Mouse (Mus musculus) intestine, embryonic 14.5 days (tissue): ENCODE data around the gene Rbm3. TPM values are rescaled to one million over a fixed set of nuclear protein-coding genes. Genes with fewer than 3 reads are reported as not detected.

Experiments
- ATAC-seq: fragments of 200-750 bp; cut with Nextera tagmentation; replicated peaks from 2 replicates; pipeline ENCODE4 v1.8.0; 2017; ENCODE audit warnings: low read depth, moderate number of reproducible peaks, moderate TSS enrichment, moderate library complexity; ENCODE audit not compliant: low FRiP score, low TSS enrichment
- DNase-seq: peaks from one replicate; pipeline ENCODE4 v3.0.0-alpha.2; 2018; ENCODE audit warnings: low spot score
- H3K27ac ChIP-seq: fragments of 300-500 bp; sonication (generic); 2 replicates; pipeline ENCODE4 v1.5.1; 2014; ENCODE audit warnings: low read depth, mild to moderate bottlenecking, control low read depth
- H3K27me3 ChIP-seq: fragments of 300-500 bp; sonication (generic); replicated peaks from 2 replicates; pipeline ENCODE4 v1.6.1; 2014; ENCODE audit warnings: low read length, control low read depth; ENCODE audit not compliant: control insufficient read depth, insufficient read depth
- H3K36me3 ChIP-seq: fragments of 300-500 bp; sonication (generic); 2 replicates; pipeline ENCODE4 v1.6.1; 2014; ENCODE audit warnings: low read length, control low read depth; ENCODE audit not compliant: control insufficient read depth, insufficient read depth
- H3K4me1 ChIP-seq: fragments of 300-500 bp; sonication (generic); replicated peaks from 2 replicates; pipeline ENCODE4 v1.6.1; 2014; ENCODE audit warnings: low read length, control low read depth, mixed read lengths; ENCODE audit not compliant: control insufficient read depth, insufficient read depth
- H3K4me2 ChIP-seq: fragments of 300-500 bp; sonication (generic); 2 replicates; pipeline ENCODE4 v1.6.1; 2014; ENCODE audit warnings: low read length
- H3K4me3 ChIP-seq: fragments of 300-500 bp; sonication (generic); 2 replicates; pipeline ENCODE4 v1.5.1; 2014; ENCODE audit warnings: low read depth, low read length, control low read depth, mixed read lengths
- H3K9ac ChIP-seq: fragments of 300-500 bp; sonication (generic); 2 replicates; pipeline ENCODE4 v1.6.1; 2014; ENCODE audit warnings: mild to moderate bottlenecking, low read length
- H3K9me3 ChIP-seq: fragments of 300-500 bp; sonication (generic); 2 replicates; pipeline ENCODE4 v1.6.1; 2016; ENCODE audit warnings: low read length, control low read depth; ENCODE audit not compliant: control insufficient read depth
- WGBS: fragments of 180-500 bp; shearing (Covaris S2); extraction: QIAGEN DNeasy Blood & Tissue Kit; methylation state at CpG from one replicate; pipeline ENCODE4 v1.1.7; 2014; 5-methylcytosine and 5-hydroxymethylcytosine counted together
- polyA plus RNA-seq: library from polyadenylated mRNA; unstranded; fragments of >200 nt; fragmentation: Nextera tagmentation; extraction: Ambion mirVana; gene quantifications from 2 replicates; pipeline ENCODE4 v1.2.1, GENCODE M21; 2014

Gene Rbm3
- polyA plus RNA-seq, 1 experiment from 2014 or later, result 553 TPM

- no peaks in the 10 kb centered on the region for H3K9me3 ChIP-seq
- H3K4me3 ChIP-seq, result peak within 1 kb of the TSS; percentile 55
- H3K27me3 ChIP-seq, result no peaks in the 10 kb centered on the region
- peak within 1 kb of the TSS; percentile 52 for H3K4me2 ChIP-seq
- DNase-seq (peak; percentile 84), ATAC-seq (peak; percentile 98)
- H3K4me1 ChIP-seq, result no peaks in the 10 kb centered on the region
- WGBS, result 10% methylated on average over 55 of the region's 56 CpGs
- 0 out of 2 replicates have a peak within 1 kb of the TSS, but pooled peaks have one; percentile 22 for H3K27ac ChIP-seq
- H3K9ac ChIP-seq, result peak within 1 kb of the TSS; percentile 44
- no peaks in the 10 kb centered on the region for H3K36me3 ChIP-seq
These were observed 30.1 kb upstream of the Rbm3 start, which contains the start of gene Tbc1d25 for GRCm38 (mm10) chrX:8175504-8176385. Gene Tbc1d25, minus strand, starts transcription at chrX:8176181.

- H3K4me3 ChIP-seq, result peak overlapping the region; percentile 55
- DNase-seq (no peak), ATAC-seq (no peak)
- H3K9me3 ChIP-seq, result no peaks in the 10 kb centered on the region
- no peaks in the 10 kb centered on the region for H3K27me3 ChIP-seq
- no peak overlapping the region for H3K27ac ChIP-seq
- peak overlapping the region; percentile 44 for H3K9ac ChIP-seq
- WGBS, result 14% methylated on average over 4 of the region's 4 CpGs
- peak overlapping the region; percentile 52 for H3K4me2 ChIP-seq
- no peaks in the 10 kb centered on the region for H3K4me1 ChIP-seq
- peaks cover 3% of the 10 kb centered on the region; the same call in 1 of the 2 replicates for H3K36me3 ChIP-seq
These were observed 29.5 kb upstream of the Rbm3 start for GRCm38 (mm10) chrX:8175169-8175503.

GRCm38 (mm10) chrX:8167716-8168647 is 22.3 kb upstream of the Rbm3 start:
- no peak overlapping the region for H3K4me2 ChIP-seq
- no peak for DNase-seq
- H3K9me3 ChIP-seq, result no peaks in the 10 kb centered on the region
- H3K27me3 ChIP-seq, result no peaks in the 10 kb centered on the region
- no peak for ATAC-seq
- H3K27ac ChIP-seq, result no peak overlapping the region
- no peak overlapping the region for H3K4me3 ChIP-seq
- H3K4me1 ChIP-seq, result no peaks in the 10 kb centered on the region
- WGBS, result 91% methylated on average over 10 of the region's 10 CpGs
- H3K36me3 ChIP-seq, result peaks cover 6% of the 10 kb centered on the region
- H3K9ac ChIP-seq, result no peak overlapping the region

- Histone ChIP-seq H3K4me3 (no peak overlapping the region), H3K9ac (no peak overlapping the region), H3K27me3 (no peaks in the 10 kb centered on the region), H3K4me1 (no peaks in the 10 kb centered on the region), H3K27ac (no peak overlapping the region), H3K9me3 (no peaks in the 10 kb centered on the region), H3K36me3 (no peaks in the 10 kb centered on the region; the same call in 1 of the 2 replicates), H3K4me2 (no peak overlapping the region)
- DNase-seq (no peak), ATAC-seq (no peak)
- WGBS, result 90% methylated on average over 4 of the region's 4 CpGs
These were observed 18.8 kb upstream of the Rbm3 start for GRCm38 (mm10) chrX:8164471-8164870.

- Histone ChIP-seq H3K4me2 (no peak overlapping the region), H3K4me3 (no peak overlapping the region), H3K4me1 (no peaks in the 10 kb centered on the region), H3K27ac (no peak overlapping the region), H3K27me3 (no peaks in the 10 kb centered on the region), H3K9me3 (no peaks in the 10 kb centered on the region), H3K36me3 (no peaks in the 10 kb centered on the region), H3K9ac (no peak overlapping the region)
- WGBS, result 82% methylated on average over 5 of the region's 5 CpGs
- DNase-seq (no peak), ATAC-seq (no peak)
These were observed 17.4 kb upstream of the Rbm3 start for GRCm38 (mm10) chrX:8163076-8163475.

- peak overlapping the region; percentile 54 for H3K4me3 ChIP-seq
- H3K36me3 ChIP-seq, result peaks cover 44% of the 10 kb centered on the region
- ATAC-seq (no peak), DNase-seq (no peak)
- H3K27me3 ChIP-seq, result no peaks in the 10 kb centered on the region
- peak overlapping the region; percentile 80 for H3K9ac ChIP-seq
- no peaks in the 10 kb centered on the region for H3K9me3 ChIP-seq
- peak overlapping the region; percentile 58 for H3K4me2 ChIP-seq
- H3K27ac ChIP-seq, result no peak overlapping the region
- 76% methylated on average over 7 of the region's 7 CpGs for WGBS
- H3K4me1 ChIP-seq, result 0 out of 2 replicates have a peak, but pooled peaks cover 2% of the 10 kb centered on the region
These were observed 1.9 kb downstream of the Rbm3 start for GRCm38 (mm10) chrX:8143750-8144149.

GRCm38 (mm10) chrX:8142948-8143347 is 2.7 kb downstream of the Rbm3 start:
- WGBS, result 86% methylated on average over 7 of the region's 7 CpGs
- peaks cover 49% of the 10 kb centered on the region for H3K36me3 ChIP-seq
- DNase-seq, result no peak
- no peak overlapping the region for H3K4me2 ChIP-seq
- H3K9me3 ChIP-seq, result no peaks in the 10 kb centered on the region
- no peak overlapping the region for H3K27ac ChIP-seq
- no peak overlapping the region for H3K4me3 ChIP-seq
- ATAC-seq, result no peak
- no peaks in the 10 kb centered on the region for H3K27me3 ChIP-seq
- H3K4me1 ChIP-seq, result 0 out of 2 replicates have a peak, but pooled peaks cover 2% of the 10 kb centered on the region
- H3K9ac ChIP-seq, result no peak overlapping the region

- Histone ChIP-seq H3K27ac (no peak overlapping the region), H3K9me3 (no peaks in the 10 kb centered on the region), H3K9ac (no peak overlapping the region), H3K27me3 (no peaks in the 10 kb centered on the region), H3K4me1 (0 out of 2 replicates have a peak, but pooled peaks cover 2% of the 10 kb centered on the region), H3K4me3 (no peak overlapping the region), H3K4me2 (no peak overlapping the region), H3K36me3 (peaks cover 50% of the 10 kb centered on the region)
- 78% methylated on average over 3 of the region's 3 CpGs for WGBS
- DNase-seq (no peak), ATAC-seq (no peak)
These were observed 4.6 kb downstream of the Rbm3 start for GRCm38 (mm10) chrX:8141058-8141457.
